Mouse (Mus musculus): ENCODE measurements around the gene Entpd5.
"Not testable (repeated sequence)": the region's sequence is repeated elsewhere in the genome, so short reads cannot be mapped to it uniquely, and the experiment has no call there.

Entpd5 gene

DNA sequence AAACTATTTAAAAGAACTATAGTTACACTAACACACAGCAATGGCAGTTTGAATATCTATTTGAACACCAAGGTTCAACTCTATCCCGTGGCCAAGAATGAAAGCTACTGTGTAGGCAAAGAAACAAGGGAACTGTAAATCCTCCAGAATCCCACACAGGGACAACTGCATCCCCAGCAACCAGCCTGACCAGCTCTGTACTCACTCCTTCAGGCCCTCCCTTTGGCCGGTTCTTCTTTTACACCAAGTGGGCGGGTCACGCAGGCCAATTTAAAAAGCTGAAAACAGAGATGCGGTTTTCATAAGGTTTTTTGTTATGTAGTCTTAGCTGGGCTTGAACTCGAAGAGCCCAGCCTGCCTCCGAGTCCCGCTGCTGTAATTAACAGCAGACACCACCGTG lies 9.7 kb downstream of the Entpd5 start:
- no peak for DNase-seq (ENCODE audit: low read depth, low spot score)

DNA sequence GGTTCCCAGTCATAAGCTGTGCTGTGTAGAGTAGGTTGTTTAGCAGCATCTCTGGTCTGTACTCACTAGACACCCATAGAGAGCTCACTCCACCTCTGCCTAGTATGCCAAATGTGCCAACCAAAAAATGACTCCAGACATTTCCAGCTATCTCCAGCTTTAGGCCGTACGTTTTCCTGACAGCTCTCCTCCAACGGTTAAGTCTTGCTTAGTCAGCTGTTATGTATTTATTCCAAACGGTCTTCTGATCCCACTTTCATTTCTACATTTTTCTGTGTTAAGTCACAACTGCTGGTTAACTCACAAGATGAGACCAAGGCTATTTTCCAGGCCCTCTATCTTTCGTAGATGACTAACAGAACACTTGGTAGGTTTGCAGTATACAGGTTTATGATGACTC lies 10.2 kb downstream of the Entpd5 start:
- DNase-seq (ENCODE audit: low read depth, low spot score) = no peak

DNA sequence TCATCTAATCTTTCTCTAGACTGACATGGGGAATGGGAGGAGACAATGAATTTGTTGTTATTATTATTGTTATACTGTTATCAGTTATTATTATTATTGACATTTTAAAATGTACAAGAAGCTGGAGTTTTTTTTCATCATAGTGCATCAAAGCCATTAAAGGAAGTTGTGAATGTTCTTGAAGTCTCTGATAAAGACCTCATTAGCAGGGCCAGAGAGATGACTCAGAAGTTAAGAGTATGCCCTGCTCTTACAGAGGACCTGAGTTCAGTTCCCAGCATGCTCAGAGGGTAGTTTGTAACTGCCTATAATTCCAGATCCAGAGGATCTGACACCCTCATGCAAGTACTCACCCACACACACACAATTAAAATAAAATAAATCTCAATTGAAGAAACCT lies 11.1 kb downstream of the Entpd5 start:
- DNase-seq (ENCODE audit: low read depth, low spot score) = no peak

DNA sequence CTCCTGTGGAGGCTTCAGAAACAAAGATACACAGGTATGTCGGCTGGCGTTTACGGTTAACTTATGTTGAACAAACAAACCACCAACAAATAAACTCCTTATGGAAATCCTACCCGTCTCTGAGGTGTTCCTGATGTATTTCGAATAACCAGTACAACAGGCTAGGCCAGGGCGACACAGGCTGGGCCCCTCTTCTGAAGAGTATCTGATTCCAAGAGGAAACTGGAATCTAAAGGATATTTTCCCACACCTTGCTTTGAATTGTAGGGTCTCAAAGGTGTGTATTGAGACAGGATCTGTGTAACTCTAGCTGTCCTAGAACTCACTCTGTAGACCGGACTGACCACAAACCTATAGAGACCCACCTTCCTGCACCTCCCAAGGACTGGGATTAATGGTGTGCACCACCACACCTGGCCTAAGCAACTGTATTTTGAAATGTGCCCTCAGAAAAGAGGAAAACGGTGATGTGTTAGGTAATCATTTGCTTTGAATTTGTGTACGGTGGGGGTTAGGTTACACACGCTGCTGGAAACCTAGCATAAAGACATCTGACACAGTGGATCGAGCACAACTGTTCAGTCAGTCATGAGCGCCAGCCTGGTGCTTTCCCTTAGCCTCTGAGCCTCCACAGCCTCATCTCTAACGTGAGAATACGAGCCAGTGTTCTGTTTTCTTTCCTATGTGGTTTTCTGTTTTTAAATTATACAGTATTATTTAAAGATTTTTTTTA lies 11.7 kb downstream of the Entpd5 start:
- no peak for DNase-seq (ENCODE audit: low read depth, low spot score)

DNA sequence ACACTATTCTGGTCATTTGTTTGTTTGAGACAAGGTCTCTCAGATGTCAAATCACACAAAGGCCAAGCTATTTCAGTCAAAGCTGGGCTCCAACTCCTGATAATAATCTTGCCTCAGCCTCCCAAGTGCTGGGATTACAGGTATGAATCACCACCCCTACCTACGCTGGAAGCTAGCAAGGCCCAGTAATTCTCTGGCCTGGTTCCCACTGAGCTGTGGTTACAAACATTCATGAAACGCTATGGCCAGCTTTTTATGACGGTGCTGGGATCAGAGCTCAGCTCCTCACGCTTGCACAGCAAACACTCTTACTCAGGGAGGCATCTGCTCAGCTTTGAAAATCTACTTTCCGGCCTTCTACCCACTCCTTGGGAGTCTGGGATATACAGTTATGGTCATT lies 15.0 kb downstream of the Entpd5 start:
- DNase-seq (ENCODE audit: low read depth, low spot score) = no peak

DNA sequence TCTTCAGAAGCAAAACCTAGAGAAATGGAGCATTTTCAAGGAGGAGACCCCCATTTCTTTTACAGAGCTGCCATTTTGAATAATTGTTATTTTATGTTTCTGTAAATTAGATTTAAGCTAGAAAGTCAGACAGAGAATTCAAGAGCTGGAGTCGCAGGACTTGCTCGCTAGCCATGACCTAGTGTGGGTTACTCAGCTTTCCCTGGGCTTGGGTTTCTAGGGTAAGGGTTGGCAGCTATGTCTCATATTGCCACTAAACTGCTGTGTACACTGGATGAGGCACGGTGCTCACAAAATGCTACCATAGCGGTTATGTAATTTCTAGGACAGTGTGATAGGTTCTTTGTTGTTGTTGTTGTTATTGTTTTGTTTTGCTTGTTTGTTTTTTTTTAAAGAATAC lies 16.1 kb downstream of the Entpd5 start:
- no peak for DNase-seq (ENCODE audit: low read depth, low spot score)

DNA sequence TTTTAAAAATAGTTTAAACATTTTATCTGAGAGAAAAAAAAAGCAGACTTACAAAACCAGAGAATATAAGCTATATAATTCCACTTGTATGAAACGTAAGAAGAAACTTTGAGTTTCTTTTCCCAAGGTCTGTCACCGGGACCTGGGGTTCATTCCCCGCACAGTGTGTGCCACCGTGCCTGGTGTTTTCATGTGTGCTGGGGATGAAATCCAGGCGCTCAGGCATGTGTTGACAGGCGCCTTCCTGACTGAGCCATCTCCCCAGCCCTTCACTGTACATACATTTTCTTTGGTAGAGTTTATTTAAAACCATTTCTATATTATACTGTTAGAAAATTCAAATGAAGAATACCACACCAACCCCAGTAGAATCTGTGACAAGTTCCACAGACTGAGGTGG lies 18.5 kb downstream of the Entpd5 start:
- DNase-seq (ENCODE audit: low read depth, low spot score) = no peak

DNA sequence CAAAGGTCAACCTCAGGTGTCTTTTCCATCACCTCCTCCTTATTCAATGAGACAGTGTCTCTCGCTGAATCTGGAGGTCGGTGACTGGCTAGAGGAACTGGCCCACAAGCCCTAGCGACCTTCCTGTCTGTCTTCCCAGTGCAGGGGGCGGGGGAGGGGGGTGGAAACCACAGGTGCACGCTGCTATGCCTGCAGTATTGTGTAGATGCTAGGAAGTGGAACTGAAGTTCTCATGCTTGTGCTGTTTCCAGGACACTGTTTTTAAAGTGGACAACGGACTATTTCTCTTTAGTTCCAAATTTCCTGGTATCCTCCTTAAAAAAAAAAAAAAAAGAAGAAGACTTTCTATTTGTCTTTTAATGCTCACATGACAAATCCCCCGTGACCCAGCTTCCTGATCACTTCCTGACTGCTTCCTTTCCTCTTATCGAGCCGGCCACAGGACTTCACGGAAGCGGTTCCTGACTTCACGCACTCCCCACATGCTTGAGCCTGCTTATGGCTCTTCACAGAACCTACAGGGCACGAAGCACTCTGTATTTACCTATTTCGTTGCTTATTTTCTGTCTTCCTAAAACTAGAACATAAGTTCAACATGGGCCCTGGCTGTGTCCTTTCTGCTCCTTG lies 19.9 kb downstream of the Entpd5 start:
- DNase-seq (ENCODE audit: low read depth, low spot score) = peak; percentile 25

DNA sequence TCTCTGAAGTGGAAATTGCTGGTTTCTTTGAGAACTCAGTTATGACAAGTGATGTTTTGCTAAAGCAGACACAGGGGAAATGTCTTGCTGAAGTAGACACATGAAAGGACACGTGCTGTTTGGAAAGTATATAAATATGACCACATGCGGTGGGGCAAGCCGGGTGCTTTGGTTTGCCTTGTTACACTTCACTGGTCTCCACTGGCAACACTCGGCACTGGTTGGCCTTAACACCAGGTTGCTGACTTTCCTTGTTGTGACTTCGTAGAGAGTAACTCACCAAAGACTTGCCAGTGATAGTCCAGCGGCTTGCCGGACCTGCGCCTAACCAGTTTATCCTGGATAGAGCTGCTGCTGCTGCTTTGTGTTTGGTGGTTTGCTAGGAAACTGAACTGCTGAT lies 20.7 kb downstream of the Entpd5 start:
- DNase-seq (ENCODE audit: low read depth, low spot score) = no peak

DNA sequence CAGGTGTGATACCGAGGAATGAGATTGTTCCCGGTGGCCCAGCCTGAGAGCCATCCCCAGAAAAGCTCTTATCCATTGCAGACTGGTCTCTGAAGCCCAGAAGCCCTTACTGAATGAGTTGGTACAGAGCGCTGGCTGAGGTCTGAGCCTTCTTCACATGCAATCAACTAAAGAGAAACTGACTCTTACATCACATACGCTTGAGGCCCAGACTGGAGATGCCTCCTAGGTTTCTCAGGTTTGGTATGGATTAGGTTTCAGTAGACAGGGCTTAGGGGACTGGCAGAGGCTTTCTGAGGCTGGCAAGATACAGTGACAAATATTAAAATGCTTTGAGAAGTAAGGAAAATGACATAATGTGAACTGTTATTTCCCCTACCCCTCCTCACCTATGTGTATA lies 23.4 kb downstream of the Entpd5 start:
- no peak for DNase-seq (ENCODE audit: low read depth, low spot score)

DNA sequence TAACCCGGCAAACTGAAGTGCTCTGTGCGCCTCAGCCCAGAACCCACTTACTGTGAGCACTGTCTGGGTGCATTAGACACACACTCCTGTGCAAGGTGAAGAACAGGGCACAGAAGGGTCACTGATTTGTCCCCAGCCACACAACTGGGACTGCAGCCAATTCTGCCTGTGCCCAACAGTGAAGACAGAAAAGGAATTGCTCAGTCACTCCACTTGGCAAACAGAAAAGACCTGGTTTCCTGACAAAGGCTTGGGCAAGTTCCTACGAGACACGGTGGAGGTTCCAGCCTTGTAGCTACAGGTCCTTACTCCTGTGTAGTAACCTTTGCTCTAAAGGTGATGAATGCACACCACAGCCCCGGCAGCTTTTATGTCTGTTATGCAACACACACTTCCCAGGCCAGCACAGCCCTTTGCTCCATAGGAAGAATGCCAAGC lies 24.2 kb downstream of the Entpd5 start:
- DNase-seq (ENCODE audit: low read depth, low spot score) = no peak

DNA sequence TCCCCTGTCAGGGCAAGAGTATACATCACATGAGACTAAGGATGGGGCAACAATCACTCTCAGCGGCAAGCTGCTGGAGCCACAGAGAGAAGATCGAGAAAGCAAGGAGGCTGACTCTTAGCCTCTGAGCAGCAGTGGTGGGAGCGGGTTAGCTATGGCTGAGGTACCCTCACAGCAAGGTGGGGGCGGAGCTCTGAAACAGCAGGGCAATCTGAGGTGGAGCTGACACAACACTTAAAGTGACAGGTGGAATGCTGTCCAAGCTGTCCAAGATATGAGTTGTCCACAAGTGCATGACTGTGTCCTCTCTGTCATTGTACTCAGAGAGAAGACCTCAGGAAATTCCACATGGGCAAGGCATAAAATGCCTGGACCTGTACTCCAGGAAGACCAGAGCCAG lies 26.5 kb downstream of the Entpd5 start:
- no peak for DNase-seq (ENCODE audit: low read depth, low spot score)

DNA sequence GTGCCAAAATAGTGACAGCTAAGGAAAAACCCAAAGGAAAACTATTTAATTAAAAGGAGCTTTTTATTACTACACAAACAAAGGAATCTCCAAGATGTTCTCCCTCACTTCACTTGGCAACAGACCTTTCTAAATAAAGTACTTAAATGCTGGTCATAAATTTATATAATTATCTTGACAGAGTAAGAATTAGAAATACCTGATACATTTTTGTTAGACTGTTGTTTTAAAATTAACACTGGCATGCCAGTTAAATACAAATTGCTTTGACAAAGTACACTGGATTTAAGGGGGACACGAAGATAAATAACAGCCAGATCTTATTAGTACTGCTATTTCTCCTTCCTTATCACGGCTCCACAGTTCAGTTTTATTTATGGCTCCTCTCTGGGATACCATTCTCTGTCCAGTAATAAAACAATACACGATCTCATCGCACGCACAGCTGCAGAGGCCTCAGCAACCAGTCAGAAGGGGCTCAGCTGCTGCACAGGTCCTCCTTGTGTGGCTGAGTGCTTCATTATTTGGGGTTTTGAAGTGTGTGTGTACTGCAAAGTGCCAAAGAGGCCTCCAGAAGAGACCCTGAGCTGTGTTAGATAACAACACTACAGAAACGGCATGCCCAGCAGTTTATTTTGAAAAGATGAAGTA lies 34.9 kb downstream of the Entpd5 start:
- no peak for DNase-seq (ENCODE audit: low read depth, low spot score)

DNA sequence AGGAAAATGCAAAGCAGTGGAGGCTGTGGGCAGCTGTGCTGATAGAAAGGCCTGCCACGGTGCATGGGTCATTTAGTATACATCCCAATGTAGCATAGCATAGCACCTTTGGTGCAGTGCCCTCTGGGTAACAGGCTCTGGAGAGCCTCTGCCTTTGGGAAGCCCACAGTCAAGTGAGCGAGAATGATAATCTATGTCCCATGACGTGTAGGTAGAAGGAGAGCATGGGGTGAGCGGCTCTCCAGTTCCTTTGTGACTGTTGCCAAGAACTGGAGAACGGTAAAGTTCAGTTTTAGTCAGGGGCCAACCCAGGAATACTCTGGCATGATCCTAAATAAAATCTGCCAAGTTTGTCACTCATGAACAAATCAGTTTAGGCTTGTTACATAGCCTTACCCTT lies 37.2 kb downstream of the Entpd5 start:
- no peak for DNase-seq (ENCODE audit: low read depth, low spot score)

DNA sequence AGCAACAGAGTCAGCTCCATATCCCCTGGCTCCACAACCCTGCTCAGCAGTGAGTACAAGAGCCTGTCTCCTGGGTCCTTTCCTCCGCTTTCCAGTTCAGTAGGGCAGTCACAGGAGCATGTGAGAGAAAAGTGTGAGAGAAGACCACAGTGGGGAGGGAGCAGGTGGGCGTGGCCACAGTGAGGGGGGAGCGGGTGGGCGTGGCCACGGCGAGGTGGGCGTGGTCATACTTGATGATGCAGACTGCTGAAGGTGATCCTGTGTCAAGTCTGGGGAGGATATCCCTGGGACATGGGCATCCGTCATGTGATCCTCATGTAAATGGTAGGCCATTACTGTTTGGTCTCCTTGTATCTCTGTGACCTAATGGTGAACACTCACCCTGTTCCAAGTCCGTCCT lies 41.9 kb downstream of the Entpd5 start:
- peak; percentile 14 for DNase-seq (ENCODE audit: low read depth, low spot score)

DNA sequence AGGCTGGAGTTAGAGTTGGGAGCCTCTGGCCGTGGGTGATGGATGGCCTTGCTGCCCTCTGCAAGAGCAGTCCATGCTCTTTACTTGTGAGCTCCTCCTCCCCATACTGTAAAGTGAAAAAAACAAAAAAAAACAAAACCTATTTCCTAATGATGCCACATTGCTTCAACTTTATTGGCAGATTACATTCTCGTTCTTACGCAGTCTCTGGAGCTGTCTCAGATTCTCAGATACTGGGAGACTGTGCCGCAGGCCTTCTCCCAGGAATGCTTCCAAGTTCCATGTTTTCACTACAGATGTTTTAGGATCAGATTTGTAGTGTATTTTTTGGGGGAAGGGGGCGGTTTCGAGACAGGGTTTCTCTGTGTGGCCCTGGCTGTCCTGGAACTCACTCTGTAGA lies 43.7 kb downstream of the Entpd5 start:
- no peak for DNase-seq (ENCODE audit: low read depth, low spot score)

DNA sequence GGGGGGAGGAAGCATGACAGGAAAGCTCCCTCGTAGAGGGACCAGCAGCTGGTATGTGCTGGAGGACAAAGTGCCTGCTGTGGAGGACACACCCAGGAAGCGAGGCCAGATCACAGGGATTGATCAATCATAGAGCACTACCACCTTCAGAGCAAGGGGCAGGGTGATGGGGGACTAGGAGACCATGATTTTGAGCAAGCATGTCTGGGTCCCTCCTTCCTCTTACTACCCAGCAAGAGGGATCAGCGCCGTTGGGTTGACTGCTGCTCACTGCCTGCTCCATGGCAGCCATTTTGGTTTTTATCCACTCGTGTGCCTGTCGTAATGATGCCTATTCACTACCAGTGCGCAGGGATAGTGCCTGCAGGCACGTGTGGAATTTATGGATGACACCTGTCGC lies 44.5 kb downstream of the Entpd5 start:
- DNase-seq (ENCODE audit: low read depth, low spot score) = no peak

DNA sequence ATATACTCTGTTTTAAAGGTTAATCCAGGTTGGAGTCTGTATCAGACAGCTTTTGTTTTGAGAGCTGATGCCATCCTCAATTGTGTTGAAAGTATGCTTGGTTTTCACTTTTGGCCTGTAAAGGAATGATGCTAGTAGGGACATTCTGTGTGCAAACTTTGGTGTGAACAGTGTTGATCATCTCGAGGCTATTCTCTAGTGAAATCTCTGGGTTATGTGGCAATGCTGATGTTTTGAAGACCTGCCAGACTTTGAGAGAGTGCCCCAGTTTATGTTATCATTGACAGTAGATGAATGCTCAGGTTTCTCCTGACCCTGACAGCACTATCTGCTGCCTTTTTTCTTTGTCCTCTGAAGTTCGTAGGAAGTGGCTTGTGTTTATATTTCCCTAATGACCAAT lies 46.0 kb downstream of the Entpd5 start:
- no peak for DNase-seq (ENCODE audit: low read depth, low spot score)

DNA sequence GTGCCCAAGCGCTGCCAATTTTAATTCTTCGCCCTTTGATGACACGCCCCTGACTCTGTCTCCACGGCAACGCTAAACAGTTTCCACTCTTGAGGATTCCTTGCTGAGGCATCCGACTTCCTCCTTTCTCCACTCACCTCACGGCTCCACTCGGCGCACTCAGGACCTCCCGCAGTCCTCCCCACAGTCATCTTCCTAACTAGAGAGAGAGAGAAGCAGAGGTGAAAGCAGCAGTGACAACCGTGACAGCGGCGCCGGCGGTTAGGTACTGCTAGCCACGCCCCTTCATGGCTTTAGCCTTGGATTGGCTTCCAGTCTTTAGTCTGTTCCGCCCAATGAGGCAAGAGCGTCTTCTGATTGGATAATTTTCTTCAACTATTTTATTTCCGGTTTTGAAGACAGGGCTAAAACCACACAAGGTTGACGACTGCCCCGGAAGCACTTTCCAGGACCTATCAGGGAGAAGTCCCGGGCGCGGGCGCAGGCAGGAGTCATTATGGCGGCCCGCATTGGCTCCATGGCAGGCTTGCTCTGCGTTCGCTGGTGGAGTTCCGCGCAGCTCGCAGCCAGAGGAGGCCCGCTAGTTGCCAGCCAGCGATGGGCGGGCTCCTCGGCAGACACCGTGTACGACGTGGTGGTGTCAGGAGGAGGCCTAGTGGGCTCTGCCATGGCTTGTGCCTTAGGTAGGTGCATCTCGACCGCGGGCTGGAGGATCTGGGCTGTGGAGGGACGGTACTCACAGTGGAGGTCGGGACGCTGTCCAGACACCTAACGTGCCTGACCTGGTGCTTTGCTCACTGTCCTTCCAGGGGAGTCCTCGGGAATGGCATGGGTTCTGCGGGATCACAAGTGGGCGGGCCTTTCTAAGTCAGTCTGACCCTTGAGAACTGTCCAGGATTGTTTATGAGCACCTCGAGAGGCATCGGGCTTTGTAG lies 47.0 kb downstream of the Entpd5 start, which contains the start of the genes Coq6 and Fam161b:
Gene Coq6 (plus strand): TSS at position 103 of the 935 bp plus-strand sequence.
Gene Fam161b (minus strand): TSS at position 279 of the 935 bp plus-strand sequence.
- DNase-seq (ENCODE audit: low read depth, low spot score) = peak; percentile 99

DNA sequence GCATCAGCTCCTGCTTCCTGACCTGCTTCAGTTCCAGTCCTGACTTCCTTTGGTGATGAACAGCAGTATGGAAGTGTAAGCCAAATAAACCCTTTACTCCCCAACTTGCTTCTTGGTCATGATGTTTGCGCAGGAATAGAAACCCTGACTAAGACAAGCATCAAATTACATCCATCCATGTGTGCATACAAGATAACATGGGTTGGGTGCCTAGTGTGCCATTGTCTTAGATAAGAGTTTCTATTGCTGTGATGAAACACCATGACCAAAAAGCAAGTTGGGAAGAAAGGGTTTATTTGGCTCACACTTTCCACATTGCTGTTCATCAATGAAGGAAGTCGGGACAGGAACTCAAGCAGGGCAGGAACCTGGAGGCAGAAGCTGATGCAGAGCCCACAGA lies 50.1 kb downstream of the Entpd5 start:
- not testable (repeated sequence) for DNase-seq (ENCODE audit: low read depth, low spot score)

DNA sequence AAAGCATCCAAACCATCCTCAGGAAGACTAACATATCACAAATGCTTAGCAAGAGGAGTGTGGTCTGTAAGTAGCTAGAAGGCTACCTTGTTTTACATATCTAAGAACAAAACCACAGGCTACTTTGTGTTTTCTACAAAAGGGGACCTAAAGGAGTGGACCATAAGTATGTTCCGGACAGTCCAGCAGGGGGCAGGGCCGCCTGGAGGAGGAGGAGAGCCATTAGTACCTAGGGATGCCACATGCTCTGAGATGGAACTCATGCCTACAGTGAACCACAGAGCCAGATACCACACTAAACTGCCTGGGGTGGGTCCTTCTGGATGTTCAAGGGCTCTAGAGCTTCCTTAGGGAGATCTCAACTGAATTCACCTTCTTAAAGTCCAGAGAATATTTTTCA lies 61.6 kb downstream of the Entpd5 start:
- no peak for DNase-seq (ENCODE audit: low read depth, low spot score)

All from CD4-positive helper T cell, adult 2 months (primary cell).